Mouse (Mus musculus) kidney, adult 2 months (tissue): ENCODE results near the gene Vamp2. TPM values are rescaled to one million over a fixed set of nuclear protein-coding genes. Genes with fewer than 3 reads are reported as not detected.
A peak's percentile ranks its signal among the peaks of the same experiment; 100 is the strongest.

Experiments
- DNase-seq: peaks from one replicate; pipeline ENCODE4 v3.0.0; 2021
- H3K27ac ChIP-seq: fragments of 200-500 bp; 2 replicates; pipeline ENCODE4 v1.5.1; 2012; ENCODE audit warnings: low read depth, low read length, control low read depth, inconsistent platforms; ENCODE audit not compliant: insufficient read depth
- H3K27me3 ChIP-seq: fragments of 200-500 bp; replicated peaks from 2 replicates; pipeline ENCODE4 v1.6.1; 2012; ENCODE audit warnings: mild to moderate bottlenecking, moderate library complexity, low read length, inconsistent platforms; ENCODE audit not compliant: control insufficient read depth, insufficient read depth
- H3K36me3 ChIP-seq: fragments of 200-500 bp; 2 replicates; pipeline ENCODE4 v1.6.1; 2012; ENCODE audit warnings: mild to moderate bottlenecking, moderate library complexity, low read length, inconsistent platforms; ENCODE audit not compliant: control insufficient read depth, insufficient read depth
- H3K4me1 ChIP-seq: fragments of 200-500 bp; 2 replicates; pipeline ENCODE4 v1.6.1; 2011; ENCODE audit warnings: low read length; ENCODE audit not compliant: control insufficient read depth, insufficient read depth
- H3K4me3 ChIP-seq: fragments of 200-500 bp; 2 replicates; pipeline ENCODE4 v1.5.1; 2011; ENCODE audit warnings: mild to moderate bottlenecking, low read depth, low read length, control low read depth; ENCODE audit not compliant: insufficient read depth
- CTCF ChIP-seq: fragments of 200-500 bp; conservative IDR thresholded peaks from 2 replicates; pipeline ENCODE4 v1.5.1; 2011; ENCODE audit warnings: low read depth, mild to moderate bottlenecking, control low read depth, low read length, moderate library complexity, mixed read lengths; ENCODE audit not compliant: insufficient read depth, insufficient read length
- POLR2A ChIP-seq: fragments of 200-500 bp; IDR thresholded peaks from one replicate; pipeline ENCODE4 v1.6.1; 2011; ENCODE audit warnings: low read depth, low read length, control low read depth
- WGBS: fragments of 180-500 bp; shearing (Covaris S2); methylation state at CpG from one replicate; pipeline ENCODE4 v1.1.7; 2018; 5-methylcytosine and 5-hydroxymethylcytosine counted together
- polyA plus RNA-seq: library from polyadenylated mRNA; depleted of rRNA; stranded (reverse); fragments of >200 nt; gene quantifications from 2 replicates; pipeline ENCODE4 v1.2.3, GENCODE M21; 2012; rRNA removed

Vamp2 gene
- polyA plus RNA-seq, 1 experiment: 106 TPM

DNA sequence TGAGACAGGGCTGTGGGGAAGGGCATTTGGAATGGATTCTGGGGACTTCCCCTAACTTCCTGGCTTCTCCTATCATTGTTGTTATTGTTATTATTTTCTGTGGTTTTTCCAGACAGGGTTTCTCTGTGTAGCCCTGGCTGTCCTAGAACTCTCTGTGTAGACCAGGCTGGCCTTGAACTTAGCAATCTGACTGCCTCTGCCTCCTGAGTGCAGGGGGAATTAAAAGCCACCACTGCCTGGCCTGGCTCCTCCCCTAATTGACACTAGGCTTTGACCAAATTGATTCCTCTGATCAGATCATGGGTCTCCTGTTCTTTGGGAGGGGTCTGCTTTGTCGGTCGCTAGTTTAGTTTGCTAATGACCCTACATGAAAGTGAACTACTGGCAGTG, 38.4 kb downstream of the Vamp2 start:
- TF ChIP-seq POLR2A (no peak), CTCF (no peak)
- no peak for DNase-seq
- H3K36me3 ChIP-seq: no peaks in the 10 kb centered on the region

GRCm38 (mm10) chr11:69128426-69129122, 40.3 kb downstream of the Vamp2 start:
- H3K36me3 ChIP-seq: no peaks in the 10 kb centered on the region
- no peak overlapping the region for H3K27ac ChIP-seq
- no peaks in the 10 kb centered on the region; the same call in 1 of the 2 replicates for H3K4me1 ChIP-seq
- no peaks in the 10 kb centered on the region for H3K27me3 ChIP-seq
- H3K4me3 ChIP-seq: no peak overlapping the region
- DNase-seq: no peak
- TF ChIP-seq POLR2A: no peak
- no peak for TF ChIP-seq CTCF
- 72% methylated on average over 8 of the region's 8 CpGs for WGBS

More for the DNA sequence above, 38.4 kb downstream of the Vamp2 start:
- Histone ChIP-seq H3K27ac (no peak overlapping the region), H3K4me1 (no peaks in the 10 kb centered on the region; the same call in 1 of the 2 replicates), H3K27me3 (no peaks in the 10 kb centered on the region), H3K4me3 (no peak overlapping the region)
- 66% methylated on average over 2 of the region's 2 CpGs for WGBS

GRCm38 (mm10) chr11:69133566-69133922, 45.3 kb downstream of the Vamp2 start:
- Histone ChIP-seq H3K4me3 (no peak overlapping the region), H3K27me3 (no peaks in the 10 kb centered on the region), H3K36me3 (no peaks in the 10 kb centered on the region), H3K4me1 (no peaks in the 10 kb centered on the region; the same call in 1 of the 2 replicates), H3K27ac (no peak overlapping the region)
- WGBS: 56% methylated on average over 5 of the region's 5 CpGs
- TF ChIP-seq CTCF: no peak
- no peak for TF ChIP-seq POLR2A
- DNase-seq: no peak

GRCm38 (mm10) chr11:69133923-69134621, 45.8 kb downstream of the Vamp2 start:
- WGBS: 5% methylated on average over 34 of the region's 34 CpGs
- Histone ChIP-seq H3K4me3 (peak overlapping the region; percentile 45), H3K36me3 (no peaks in the 10 kb centered on the region), H3K27me3 (no peaks in the 10 kb centered on the region), H3K4me1 (no peaks in the 10 kb centered on the region; the same call in 1 of the 2 replicates), H3K27ac (no peak overlapping the region)
- TF ChIP-seq CTCF (peak; percentile 40), POLR2A (no peak)
- DNase-seq: peak; percentile 44

GRCm38 (mm10) chr11:69134622-69134968, 46.3 kb downstream of the Vamp2 start:
- H3K27ac ChIP-seq: no peak overlapping the region
- H3K4me1 ChIP-seq: no peaks in the 10 kb centered on the region; the same call in 1 of the 2 replicates
- H3K4me3 ChIP-seq: peak overlapping the region; percentile 45; the same call in 1 of the 2 replicates
- DNase-seq: no peak
- no peaks in the 10 kb centered on the region for H3K27me3 ChIP-seq
- TF ChIP-seq POLR2A: no peak
- TF ChIP-seq CTCF: no peak
- WGBS: 56% methylated on average over 8 of the region's 8 CpGs
- H3K36me3 ChIP-seq: no peaks in the 10 kb centered on the region

GRCm38 (mm10) chr11:69135361-69135760, 47.1 kb downstream of the Vamp2 start:
- DNase-seq: no peak
- H3K36me3 ChIP-seq: no peaks in the 10 kb centered on the region
- 96% methylated on average over 6 of the region's 6 CpGs for WGBS
- TF ChIP-seq CTCF: no peak
- TF ChIP-seq POLR2A: no peak
- H3K4me3 ChIP-seq: no peak overlapping the region
- H3K27me3 ChIP-seq: no peaks in the 10 kb centered on the region
- no peak overlapping the region for H3K27ac ChIP-seq
- no peaks in the 10 kb centered on the region; the same call in 1 of the 2 replicates for H3K4me1 ChIP-seq

Other genes starting within 250 kb of the Vamp2 start
- 88.9 and 104 TPM in 2 replicates for gene Ndel1, start 216.6 kb upstream of the Vamp2 start, polyA plus RNA-seq
- gene Rnf222, start 199.9 kb upstream of the Vamp2 start, polyA plus RNA-seq: 0.07 and 0.13 TPM in 2 replicates
- 1,040 and 1,128 TPM in 2 replicates for gene Rpl26, start 186.9 kb upstream of the Vamp2 start, polyA plus RNA-seq
- 0.33 and 0.46 TPM in 2 replicates for gene Odf4, start 161.4 kb upstream of the Vamp2 start, polyA plus RNA-seq
- 38.2 and 44.7 TPM in 2 replicates for gene Arhgef15, start 131.0 kb upstream of the Vamp2 start, polyA plus RNA-seq
- gene Slc25a35, start 120.4 kb upstream of the Vamp2 start, polyA plus RNA-seq: 38.9 and 46.2 TPM in 2 replicates
- 43.0 and 43.9 TPM in 2 replicates for gene Rangrf, start 113.3 kb upstream of the Vamp2 start, polyA plus RNA-seq
- 17.2 and 18.4 TPM in 2 replicates for gene Pfas, start 80.0 kb upstream of the Vamp2 start, polyA plus RNA-seq
- 30.1 and 31.4 TPM in 2 replicates for gene Ctc1, start 72.6 kb upstream of the Vamp2 start, polyA plus RNA-seq
- 1.7 TPM in 2 replicates for gene Aurkb, start 42.8 kb upstream of the Vamp2 start, polyA plus RNA-seq
- gene Borcs6, start 28.8 kb upstream of the Vamp2 start, polyA plus RNA-seq: 14.8 and 15.6 TPM in 2 replicates
- 41.7 and 48.0 TPM in 2 replicates for gene Tmem107, start 17.7 kb upstream of the Vamp2 start, polyA plus RNA-seq
- 13.5 and 14.7 TPM in 2 replicates for gene Per1, start 6.7 kb downstream of the Vamp2 start, polyA plus RNA-seq
- gene Hes7, start 31.9 kb downstream of the Vamp2 start, polyA plus RNA-seq: 0.18 and 0.19 TPM in 2 replicates
- 0.74 and 0.79 TPM in 2 replicates for gene 9130213A22Rik, start 34.1 kb downstream of the Vamp2 start, polyA plus RNA-seq
- 0.39 and 0.48 TPM in 2 replicates for gene Aloxe3, start 37.4 kb downstream of the Vamp2 start, polyA plus RNA-seq
- gene Alox12b, start 68.5 kb downstream of the Vamp2 start, polyA plus RNA-seq: 0.27 TPM in 2 replicates
- 0.05 and 0.08 TPM in 2 replicates for gene Alox8, start 109.4 kb downstream of the Vamp2 start, polyA plus RNA-seq
- gene Gucy2e, start 148.5 kb downstream of the Vamp2 start, polyA plus RNA-seq: 0.02 TPM in 1 of 2 replicates, not detected in the other
- gene Cntrob, start 235.3 kb downstream of the Vamp2 start, polyA plus RNA-seq: 4.6 and 5.7 TPM in 2 replicates
- 57.9 and 72.3 TPM in 2 replicates for gene Trappc1, start 235.5 kb downstream of the Vamp2 start, polyA plus RNA-seq
- 1.2 and 1.3 TPM in 2 replicates for gene Kcnab3, start 237.8 kb downstream of the Vamp2 start, polyA plus RNA-seq